Comparison of ENCODE assay signal across 25 mouse cellular contexts in genomic region chr9:89781395-89781927, GRCm38 (mm10). TPM values are rescaled to one million over a fixed set of nuclear protein-coding genes. Genes with fewer than 3 reads are reported as not detected.
DNase-seq lines count a peak whose midpoint lies in the region; ATAC-seq lines count a peak whose summit lies in the region.
"Had no signal": no experiment of that assay in that cellular context is flagged by ENCODE, and none has a peak within 500 bp of the region (broad histone marks: within the 10 kb centered on the region; RNA-seq: fewer than 3 reads in every experiment).

No protein-coding gene starts in this region.

- no peaks in the 10 kb centered on the region for H3K36me3 ChIP-seq in hindbrain, embryonic 15.5 days
- H3K36me3 ChIP-seq in hindbrain, embryonic 10.5 days = no peaks in the 10 kb centered on the region
- H3K36me3 ChIP-seq in liver, embryonic 11.5 days (ENCODE audit: control insufficient read depth, insufficient read depth, low read length) = no peaks in the 10 kb centered on the region
- H3K36me3 ChIP-seq: embryonic facial prominence, embryonic 15.5 days; forebrain, embryonic 10.5 days; heart, embryonic 15.5 days; intestine, embryonic 15.5 days had no signal

- no peaks in the 10 kb centered on the region for H3K9me3 ChIP-seq in hindbrain, embryonic 15.5 days
- H3K9me3 ChIP-seq in hindbrain, embryonic 10.5 days = no peaks in the 10 kb centered on the region
- no peaks in the 10 kb centered on the region for H3K9me3 ChIP-seq in liver, embryonic 11.5 days (ENCODE audit: control insufficient read depth, low read length)
- H3K9me3 ChIP-seq: embryonic facial prominence, embryonic 15.5 days; forebrain, embryonic 10.5 days; heart, embryonic 15.5 days; intestine, embryonic 15.5 days had no signal

- H3K4me1 ChIP-seq in hindbrain, embryonic 15.5 days (replicated peaks) = no peaks in the 10 kb centered on the region
- no peaks in the 10 kb centered on the region; the same call in 1 of the 2 replicates for H3K4me1 ChIP-seq in hindbrain, embryonic 10.5 days (replicated peaks)
- H3K4me1 ChIP-seq in liver, embryonic 11.5 days (replicated peaks; ENCODE audit: control insufficient read depth, insufficient read depth, low read length) = no peaks in the 10 kb centered on the region
- H3K4me1 ChIP-seq: embryonic facial prominence, embryonic 15.5 days; forebrain, embryonic 10.5 days; heart, embryonic 15.5 days; intestine, embryonic 15.5 days had no signal

- H3K4me3 ChIP-seq in hindbrain, embryonic 15.5 days = no peak overlapping the region
- H3K4me3 ChIP-seq in hindbrain, embryonic 10.5 days = no peak overlapping the region
- H3K4me3 ChIP-seq in liver, embryonic 11.5 days (ENCODE audit: low read depth, low read length) = no peak overlapping the region
- H3K4me3 ChIP-seq: embryonic facial prominence, embryonic 15.5 days; erythroblast, embryonic 14.5 days; forebrain, embryonic 10.5 days; gastrocnemius, adult 2 months; heart, embryonic 15.5 days; intestine, embryonic 15.5 days had no signal

- no peak overlapping the region for H3K9ac ChIP-seq in hindbrain, embryonic 15.5 days
- H3K9ac ChIP-seq in liver, embryonic 11.5 days (ENCODE audit: low read depth, low read length) = no peak overlapping the region
- H3K9ac ChIP-seq: embryonic facial prominence, embryonic 15.5 days; heart, embryonic 15.5 days; intestine, embryonic 15.5 days had no signal

- no peak overlapping the region for H3K4me2 ChIP-seq in hindbrain, embryonic 15.5 days
- H3K4me2 ChIP-seq in liver, embryonic 11.5 days = no peak overlapping the region
- H3K4me2 ChIP-seq: embryonic facial prominence, embryonic 15.5 days; heart, embryonic 11.5 days; heart, embryonic 15.5 days; intestine, embryonic 15.5 days had no signal

- peak; percentile 9 for DNase-seq in adrenal gland, postnatal 14 days
- DNase-seq in adrenal gland, adult 8-10 months = no peak
- DNase-seq in hindbrain, embryonic 10.5 days (ENCODE audit: low spot score) = no peak
- DNase-seq in liver, embryonic 11.5 days (ENCODE audit: low spot score) = no peak
- no peak for DNase-seq in embryo, embryonic 10 days (ENCODE audit: low spot score)
- DNase-seq: adrenal gland, postnatal 10 days; cerebellum, adult 18-20 months; cerebellum, adult 9-11 months; cerebellum, postnatal 36 days; embryo, embryonic 11 days; gastrocnemius, adult 2 months; gastrocnemius, postnatal 25 days; heart, adult 18-20 months; heart, postnatal 14 days; kidney, adult 18-20 months had no signal

- 0 out of 2 replicates have a peak, but pooled peaks have one; percentile 45 for ATAC-seq in hindbrain, embryonic 15.5 days (ENCODE audit: low FRiP score, low read depth)
- ATAC-seq in granulocyte monocyte progenitor cell, adult 5-6 weeks (replicated peaks; ENCODE audit: poor library complexity, severe bottlenecking) = peak; percentile 30; the same call in 1 of the 2 replicates
- ATAC-seq in liver, embryonic 11.5 days (replicated peaks; ENCODE audit: low FRiP score) = no peak
- ATAC-seq: forebrain, embryonic 14.5 days; intestine, embryonic 15.5 days had no signal

- H3K27ac ChIP-seq in hindbrain, embryonic 15.5 days (replicated peaks) = no peak overlapping the region
- H3K27ac ChIP-seq in hindbrain, embryonic 10.5 days = no peak overlapping the region
- H3K27ac ChIP-seq in liver, embryonic 11.5 days (ENCODE audit: low read depth, low read length) = no peak overlapping the region
- H3K27ac ChIP-seq: embryonic facial prominence, embryonic 15.5 days; forebrain, embryonic 10.5 days; gastrocnemius, adult 2 months; heart, embryonic 15.5 days; intestine, embryonic 15.5 days had no signal

- H3K27me3 ChIP-seq in hindbrain, embryonic 15.5 days = no peaks in the 10 kb centered on the region
- no peaks in the 10 kb centered on the region for H3K27me3 ChIP-seq in hindbrain, embryonic 10.5 days (ENCODE audit: insufficient read depth, poor library complexity, severe bottlenecking)
- H3K27me3 ChIP-seq in liver, embryonic 11.5 days (replicated peaks; ENCODE audit: control insufficient read depth, insufficient read depth, low read length) = no peaks in the 10 kb centered on the region
- H3K27me3 ChIP-seq: embryonic facial prominence, embryonic 15.5 days; heart, embryonic 15.5 days; intestine, embryonic 15.5 days had no signal

RNA-seq across cellular contexts. Expression of gene Ankrd34c, which starts 43.2 kb away (rescaled TPM):
- not detected in 2 replicates for total RNA-seq in adrenal gland, postnatal 14 days (2021)
- under 1 TPM in 1 of 4 experiments, not detected in 3; 0.10 TPM for total RNA-seq in adrenal gland, adult 8-10 months (2022)
- polyA plus RNA-seq in hindbrain, embryonic 15.5 days (2015; fragmentation: Nextera tagmentation; extraction: Ambion mirVana) = 0.45 and 0.73 TPM in 2 replicates
- not detected in 2 replicates for polyA plus RNA-seq in hindbrain, embryonic 10.5 days (2016; fragmentation: Nextera tagmentation; extraction: Ambion mirVana)
- total RNA-seq in granulocyte monocyte progenitor cell, adult 5-6 weeks (2014; fragmentation: Nextera tagmentation) = not detected in 2 replicates
- not detected in 2 replicates for total RNA-seq in granulocyte monocyte progenitor cell, adult 5-6 weeks (2017)
- not detected in 2 replicates for polyA plus RNA-seq in liver, embryonic 11.5 days (2014; fragmentation: Nextera tagmentation; extraction: Ambion mirVana)
- total RNA-seq: adrenal gland, postnatal 10 days; ES-E14; gastrocnemius, adult 2 months; gastrocnemius, postnatal 25 days; heart, adult 18-20 months; heart, postnatal 14 days had no signal
- polyA plus RNA-seq: embryonic facial prominence, embryonic 15.5 days; erythroblast, embryonic 14.5 days; forebrain, embryonic 10.5 days; heart, embryonic 11.5 days; heart, embryonic 15.5 days; intestine, embryonic 15.5 days had no signal
